Mouse (Mus musculus) megakaryocyte, embryonic 14.5 days (primary cell): Measurements from ENCODE around the gene Casp3.

Experiments
- FLI1 ChIP-seq: IDR thresholded peaks from 2 replicates; pipeline ENCODE4 v1.6.1; 2012; ENCODE audit warnings: low read length, inconsistent platforms, mixed read lengths
- GATA1 ChIP-seq: IDR thresholded peaks from 3 replicates; pipeline ENCODE4 v1.6.1; 2012; ENCODE audit warnings: mixed read lengths, low read length, inconsistent platforms, borderline replicate concordance

DNA sequence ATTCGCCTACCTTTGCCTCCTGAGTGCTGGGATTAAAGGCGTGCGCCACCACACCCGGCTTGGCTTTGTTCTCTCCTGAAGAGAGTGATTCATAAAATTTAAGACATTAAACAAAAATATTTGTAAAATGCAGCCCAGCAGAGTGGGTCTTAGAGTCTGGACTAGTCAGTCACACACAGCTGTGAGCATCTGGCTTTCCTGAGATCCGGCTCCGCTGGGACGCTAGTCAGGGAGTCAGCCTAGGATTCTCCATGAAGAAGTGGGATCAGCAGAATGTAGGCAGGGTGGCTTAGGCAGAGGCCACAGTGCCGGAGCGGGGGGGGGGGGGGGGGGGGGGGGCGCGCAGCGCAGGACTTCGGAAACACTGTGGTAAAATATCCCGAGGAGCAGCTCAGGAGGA is 46.4 kb upstream of the Casp3 start:
- TF ChIP-seq GATA1 (no peak), FLI1 (no peak)
